Mouse (Mus musculus): Measurements from ENCODE around the gene Dlx3.

Gene Dlx3

GRCm38 (mm10) chr11:95150269-95151049, 30.5 kb downstream of the Dlx3 start:
- in situ Hi-C loops (cut with MboI, MseI), result no loop called here

- in situ Hi-C loops (cut with MboI, MseI), result no loop called here
Observed at GRCm38 (mm10) chr11:95153116-95153515, 33.2 kb downstream of the Dlx3 start.

GRCm38 (mm10) chr11:95153681-95154080, 33.8 kb downstream of the Dlx3 start:
- in situ Hi-C loops (cut with MboI, MseI), result no loop called here

- in situ Hi-C loops (cut with MboI, MseI), result no loop called here
Observed at GRCm38 (mm10) chr11:95155511-95155910, 35.6 kb downstream of the Dlx3 start.

- in situ Hi-C loops (cut with MboI, MseI), result no loop called here
Observed at GRCm38 (mm10) chr11:95157356-95157755, 37.4 kb downstream of the Dlx3 start.

- in situ Hi-C loops (cut with MboI, MseI), result no loop called here
Observed at GRCm38 (mm10) chr11:95157872-95158271, 38.0 kb downstream of the Dlx3 start.

GRCm38 (mm10) chr11:95159763-95160371, 39.9 kb downstream of the Dlx3 start:
- in situ Hi-C loops (cut with MboI, MseI), result no loop called here

GRCm38 (mm10) chr11:95160693-95161092, 40.8 kb downstream of the Dlx3 start:
- in situ Hi-C loops (cut with MboI, MseI), result no loop called here

- in situ Hi-C loops (cut with MboI, MseI), result no loop called here
Observed at GRCm38 (mm10) chr11:95161708-95162107, 41.8 kb downstream of the Dlx3 start.

- in situ Hi-C loops (cut with MboI, MseI), result no loop called here
Observed at GRCm38 (mm10) chr11:95165857-95166256, 45.9 kb downstream of the Dlx3 start.
